Mouse (Mus musculus) lung, postnatal 14 days (tissue): ENCODE measurements around the gene Cyp2j12.
"Not testable (repeated sequence)": the region's sequence is repeated elsewhere in the genome, so short reads cannot be mapped to it uniquely, and the experiment has no call there.

Source experiments
- DNase-seq: peaks from one replicate; pipeline ENCODE4 v3.0.0; 2021

Cyp2j12 gene

GRCm38 (mm10) chr4:96140732-96141467 lies at the start of gene Cyp2j12:
TSS of gene Cyp2j12 (minus strand) at chr4:96141152.
- no peak for DNase-seq

DNA sequence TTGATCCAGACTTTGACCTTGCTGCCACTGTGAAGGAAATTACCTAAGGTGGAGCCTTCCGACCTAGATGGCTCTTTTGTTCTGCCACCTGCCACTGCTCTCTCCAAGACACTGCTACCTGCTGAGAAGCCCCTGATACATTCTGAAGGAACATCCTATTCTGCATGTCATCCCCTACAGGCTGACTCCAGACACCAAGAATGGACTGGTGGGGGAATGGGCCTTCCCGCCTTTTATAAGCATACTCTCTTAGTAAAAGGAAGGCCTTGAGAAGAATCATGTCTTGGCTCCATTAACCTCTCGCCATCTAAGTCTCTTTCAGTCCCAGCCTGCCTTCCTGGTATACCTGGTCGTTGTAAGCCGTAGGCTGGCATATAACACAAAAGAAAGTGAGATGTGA lies 48.4 kb upstream of the Cyp2j12 start:
- not testable (repeated sequence) for DNase-seq

GRCm38 (mm10) chr4:96188671-96189070 lies 47.7 kb upstream of the Cyp2j12 start:
- not testable (repeated sequence) for DNase-seq

DNA sequence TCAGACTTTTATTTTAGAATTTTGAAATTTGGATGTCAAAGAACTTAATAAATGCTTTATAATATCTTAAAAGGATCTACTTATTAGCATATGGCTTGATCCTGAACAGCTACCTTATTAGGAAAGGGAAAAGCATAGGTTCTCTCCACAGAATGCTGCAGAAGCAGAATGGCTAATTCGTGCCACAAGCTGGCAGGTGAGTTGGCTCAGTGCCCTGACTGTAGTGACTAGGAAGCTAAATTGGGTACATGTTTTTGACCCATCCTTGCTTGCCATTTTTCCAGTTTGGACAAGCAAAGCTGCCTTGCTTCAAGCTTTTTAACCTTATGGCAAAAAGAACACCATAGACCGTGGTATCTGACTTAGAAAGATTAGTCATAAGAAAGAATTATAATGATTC lies 47.2 kb upstream of the Cyp2j12 start:
- DNase-seq, result not testable (repeated sequence)

GRCm38 (mm10) chr4:96184716-96185115 lies 43.8 kb upstream of the Cyp2j12 start:
- not testable (repeated sequence) for DNase-seq

DNA sequence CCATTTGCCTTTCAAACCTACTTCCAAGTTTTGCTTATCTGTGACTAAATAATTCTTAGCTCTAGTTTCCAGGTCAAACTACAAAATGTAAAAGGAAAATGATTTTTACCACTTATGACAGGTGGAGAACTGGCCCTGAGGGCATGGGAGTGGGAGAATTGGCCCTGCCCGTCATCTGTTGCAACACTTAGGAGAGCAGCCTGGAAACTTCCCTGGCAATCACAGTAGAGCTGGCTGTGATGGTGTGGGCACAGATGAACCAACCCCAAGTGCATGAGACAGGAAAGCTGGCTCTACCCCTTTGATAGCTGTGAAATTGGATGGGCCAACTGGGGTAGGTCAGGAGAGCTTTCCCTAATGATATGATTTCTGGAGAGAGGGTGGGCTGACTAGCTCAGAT lies 21.9 kb upstream of the Cyp2j12 start:
- DNase-seq, result no peak

DNA sequence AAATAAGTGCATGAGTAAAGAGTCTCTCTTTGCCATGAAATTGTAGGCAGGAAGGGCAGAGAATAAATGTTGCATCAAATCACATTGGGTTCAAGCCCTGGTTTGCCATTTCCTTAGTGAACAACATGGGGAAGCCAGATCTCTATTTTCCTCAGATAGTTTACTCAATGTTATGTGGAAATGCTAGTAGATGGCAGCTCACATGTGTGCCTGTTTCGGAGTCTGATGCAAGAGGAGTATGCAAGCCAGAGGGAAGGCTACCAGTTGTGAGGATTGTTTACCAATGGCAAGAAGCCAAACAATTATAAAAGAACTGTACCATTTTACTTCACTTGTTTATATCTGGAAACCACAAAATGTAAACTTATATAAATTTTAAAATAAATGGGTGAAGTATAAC lies 20.6 kb upstream of the Cyp2j12 start:
- no peak for DNase-seq

GRCm38 (mm10) chr4:96139226-96139625 lies 1.7 kb downstream of the Cyp2j12 start:
- no peak for DNase-seq

DNA sequence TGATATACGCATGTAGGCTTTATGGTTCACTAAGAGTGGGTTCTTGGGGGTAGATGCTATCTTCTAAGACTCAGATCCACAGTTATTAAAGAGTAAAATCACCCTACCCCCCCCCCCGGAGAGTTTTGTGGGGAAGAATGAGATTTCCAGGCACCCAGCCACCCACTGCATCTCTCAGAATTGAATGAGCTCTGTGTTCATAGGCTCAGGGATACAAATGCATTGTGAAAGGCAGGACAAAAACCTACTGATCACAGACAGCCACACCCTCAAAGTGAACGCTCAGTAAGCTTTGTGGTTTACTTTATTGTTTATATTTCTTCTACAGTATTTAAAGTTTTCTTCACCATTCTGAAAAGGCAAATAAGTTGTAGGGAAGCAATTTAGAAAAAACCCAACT lies 6.7 kb downstream of the Cyp2j12 start:
- no peak for DNase-seq

- DNase-seq, result no peak
Observed at GRCm38 (mm10) chr4:96096841-96097240, 44.1 kb downstream of the Cyp2j12 start.

DNA sequence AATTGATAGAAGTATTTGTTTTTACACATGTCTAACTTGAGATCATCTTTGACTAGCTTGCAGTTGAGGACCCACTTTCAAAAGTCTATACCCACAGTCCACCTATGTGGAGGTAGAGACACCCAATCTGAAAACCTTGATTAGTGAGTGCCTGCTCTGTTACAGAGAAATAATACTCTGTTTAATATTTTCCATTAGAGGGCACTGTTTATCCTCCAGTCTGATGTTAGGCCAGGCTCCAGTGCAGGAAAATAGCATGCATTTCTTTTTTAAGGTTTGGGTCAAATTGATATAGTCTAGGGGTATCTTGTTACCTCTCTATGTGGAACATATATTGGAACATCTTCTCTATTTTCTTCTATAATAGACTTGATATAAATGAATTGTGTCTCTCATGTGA lies 49.1 kb downstream of the Cyp2j12 start:
- no peak for DNase-seq

DNA sequence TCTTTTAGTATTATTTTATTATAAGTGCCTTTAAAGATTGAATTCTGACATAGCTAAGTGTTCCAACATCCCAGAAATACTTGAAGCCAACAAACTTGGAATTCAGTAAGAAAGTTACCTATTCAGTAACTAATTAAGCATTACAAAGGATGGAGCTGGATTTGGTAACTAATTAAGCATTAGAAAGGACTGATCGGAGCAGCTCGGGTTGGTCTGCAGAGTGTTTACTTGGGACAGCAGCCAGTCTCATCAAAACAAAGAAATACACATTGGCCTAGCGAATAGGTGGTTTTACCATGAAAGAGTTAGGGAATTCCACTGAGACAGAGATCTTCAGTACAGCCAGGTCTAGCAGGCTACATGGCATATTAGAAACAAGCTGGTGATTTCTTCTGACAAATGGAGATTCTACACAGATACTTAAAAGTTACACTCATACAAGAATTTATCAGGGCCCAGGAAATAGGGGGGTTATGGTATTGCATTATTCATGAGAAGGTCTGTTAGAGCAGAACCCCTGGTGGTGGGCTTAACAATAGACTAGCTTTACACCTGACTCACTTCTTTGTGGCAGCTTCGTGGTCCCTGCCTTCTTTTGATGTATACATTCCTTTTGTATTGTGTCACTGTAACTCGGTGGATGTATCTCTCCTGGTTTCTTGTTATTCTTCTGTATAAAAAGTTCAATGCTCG lies 51.5 kb downstream of the Cyp2j12 start:
- not testable (repeated sequence) for DNase-seq

DNA sequence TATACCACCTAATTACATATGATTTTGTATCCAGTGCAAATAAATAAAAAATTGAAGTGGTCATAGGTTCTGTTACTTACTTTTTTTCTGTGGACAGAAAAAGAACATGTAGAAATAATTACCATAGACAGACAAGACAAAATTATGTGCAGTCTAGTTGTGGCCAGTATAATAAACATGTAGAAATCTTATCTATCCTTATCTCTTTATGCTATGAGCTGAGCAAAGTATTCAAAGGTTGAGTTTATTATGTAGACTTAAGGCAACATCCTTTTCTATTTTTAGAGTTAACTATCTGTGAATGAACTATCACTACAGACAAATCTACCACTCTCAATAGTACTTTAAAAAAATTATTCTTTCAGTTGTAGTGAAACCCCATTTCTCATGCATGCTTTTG lies 62.6 kb downstream of the Cyp2j12 start:
- DNase-seq, result no peak

DNA sequence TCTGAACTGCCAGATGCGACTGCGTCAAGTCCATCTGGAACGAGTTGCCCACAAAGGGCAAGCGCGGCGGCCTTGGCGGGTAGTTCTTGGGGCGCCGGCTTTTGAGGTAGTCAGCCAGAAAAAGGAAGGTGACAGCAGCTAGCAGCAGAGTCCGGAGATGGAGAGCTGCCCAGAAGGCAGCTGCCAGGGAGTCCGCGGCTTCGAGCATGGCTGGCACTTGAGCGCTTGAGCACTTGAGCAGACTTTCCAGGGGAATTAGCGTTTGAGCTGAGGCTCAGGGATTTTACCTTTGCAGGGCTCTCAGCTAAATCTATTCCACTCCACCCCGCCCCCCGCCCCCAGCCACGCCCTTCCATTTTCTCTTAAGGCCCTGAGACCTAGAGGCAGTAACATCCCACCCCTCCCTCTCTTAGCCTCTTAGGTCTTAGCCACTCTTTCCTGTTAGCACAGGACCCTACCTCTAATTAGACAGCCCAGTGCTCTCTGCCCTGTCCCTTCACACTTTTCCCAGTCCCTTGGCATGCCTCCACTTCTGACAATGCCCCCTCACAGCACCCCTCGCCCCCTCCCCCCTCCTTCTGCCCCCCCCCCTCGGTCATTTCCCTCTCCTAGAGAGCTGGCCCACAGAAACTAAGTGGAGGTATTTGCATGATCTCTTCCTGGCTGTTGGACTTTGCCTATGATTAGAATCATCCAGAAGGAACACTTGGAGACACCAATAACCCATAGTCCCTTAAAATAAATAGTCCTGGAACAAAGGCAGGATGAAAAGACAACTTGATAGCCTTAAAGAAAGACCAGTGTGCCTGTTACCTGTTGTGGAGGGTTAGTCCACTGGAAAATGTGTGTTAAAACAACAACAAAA lies 63.5 kb downstream of the Cyp2j12 start, which contains the start of gene Cyp2j13:
Cyp2j13 (minus strand) TSS at position 286 of the 865 bp plus-strand sequence.
- DNase-seq, result no peak

- DNase-seq, result no peak
Observed at GRCm38 (mm10) chr4:96062045-96062444, 78.9 kb downstream of the Cyp2j12 start.

DNA sequence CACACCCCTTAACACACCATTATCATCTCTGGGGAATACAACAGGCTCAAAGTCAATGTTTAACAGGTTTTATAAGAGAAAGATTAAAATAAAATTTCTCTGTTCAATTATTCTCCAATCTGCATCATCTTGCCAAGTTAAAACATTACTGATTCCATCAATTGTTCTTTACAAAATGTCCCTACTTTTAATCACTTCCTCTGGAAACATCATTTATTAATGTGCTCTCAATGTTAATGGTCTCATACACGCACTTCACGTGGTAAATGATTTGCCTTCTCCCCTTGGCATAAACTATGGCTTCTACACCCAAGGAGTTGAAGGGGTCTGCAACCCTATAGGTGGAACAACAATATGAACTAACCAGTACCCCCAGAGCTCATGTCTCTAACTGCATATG lies 80.8 kb downstream of the Cyp2j12 start:
- DNase-seq, result no peak
